Mouse (Mus musculus): ENCODE measurements around the gene St3gal3. TPM values are rescaled to one million over a fixed set of nuclear protein-coding genes. Genes with fewer than 3 reads are reported as not detected.

The St3gal3 gene
- polyA plus RNA-seq, 1 experiment: 36.9 TPM

GRCm38 (mm10) chr4:118152020-118152785 lies 17.5 kb upstream of the St3gal3 start:
- no peak for TF ChIP-seq CTCF (IDR thresholded peaks at IDR 0.05; ENCODE audit: borderline replicate concordance, extremely low read depth, insufficient read depth, insufficient read length)
- no peak for TF ChIP-seq POLR2A (IDR thresholded peaks at IDR 0.05; ENCODE audit: borderline replicate concordance, extremely low read depth, insufficient read depth, insufficient read length, poor library complexity, severe bottlenecking)
- no peak for DNase-seq (ENCODE audit: low read depth)

DNA sequence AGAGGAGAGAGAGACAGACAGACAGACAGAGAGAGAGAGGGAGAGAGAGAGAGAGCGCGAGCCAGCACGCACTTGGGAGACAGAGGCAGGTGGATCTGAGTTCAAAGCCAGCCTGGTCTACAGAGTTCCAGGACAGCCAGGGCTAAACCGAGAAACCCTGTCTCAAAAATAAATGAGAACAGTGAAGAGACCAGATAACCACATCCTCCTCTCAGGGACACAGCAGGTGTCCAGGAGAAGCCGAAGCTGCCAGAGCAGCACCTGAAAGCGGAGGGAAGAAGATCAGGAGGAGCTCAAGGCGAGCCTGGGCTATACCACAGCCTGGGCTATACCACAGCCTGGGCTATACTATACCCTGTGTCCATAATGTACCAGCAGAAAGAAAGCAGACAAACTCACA lies 16.1 kb upstream of the St3gal3 start:
- TF ChIP-seq CTCF (IDR thresholded peaks at IDR 0.05; ENCODE audit: borderline replicate concordance, extremely low read depth, insufficient read depth, insufficient read length): no peak
- TF ChIP-seq POLR2A (IDR thresholded peaks at IDR 0.05; ENCODE audit: borderline replicate concordance, extremely low read depth, insufficient read depth, insufficient read length, poor library complexity, severe bottlenecking): no peak
- no peak for DNase-seq (ENCODE audit: low read depth)

GRCm38 (mm10) chr4:118149956-118150680 lies 15.4 kb upstream of the St3gal3 start:
- DNase-seq (ENCODE audit: low read depth): no peak
- TF ChIP-seq POLR2A (IDR thresholded peaks at IDR 0.05; ENCODE audit: borderline replicate concordance, extremely low read depth, insufficient read depth, insufficient read length, poor library complexity, severe bottlenecking) (no peak), CTCF (IDR thresholded peaks at IDR 0.05; ENCODE audit: borderline replicate concordance, extremely low read depth, insufficient read depth, insufficient read length) (no peak)

DNA sequence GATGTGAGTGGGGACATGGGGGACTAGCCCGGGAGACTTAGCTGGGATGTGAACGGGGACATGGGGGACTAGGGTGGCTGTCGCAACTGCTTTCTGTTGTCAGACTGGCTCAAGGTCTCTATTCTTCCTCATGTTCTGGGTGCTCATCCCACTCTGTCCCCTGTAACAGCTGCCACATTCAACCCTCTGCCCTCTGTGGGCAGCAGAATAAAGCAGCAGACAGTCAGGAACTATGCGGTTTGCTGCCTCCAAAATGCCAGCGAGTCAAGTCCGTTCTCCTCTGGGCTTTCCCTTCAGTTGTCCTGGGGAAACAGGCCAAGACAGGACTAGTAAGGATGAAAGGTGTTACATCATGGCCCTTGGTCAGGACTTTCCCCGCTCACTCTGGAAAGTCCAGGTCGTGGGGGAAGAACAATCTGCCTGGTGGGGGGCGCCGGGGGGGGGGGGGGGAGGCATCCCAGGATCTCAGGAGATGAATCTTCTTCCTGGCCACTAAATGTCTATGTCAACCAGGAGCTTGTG lies 14.4 kb upstream of the St3gal3 start:
- TF ChIP-seq POLR2A (IDR thresholded peaks at IDR 0.05; ENCODE audit: borderline replicate concordance, extremely low read depth, insufficient read depth, insufficient read length, poor library complexity, severe bottlenecking) (no peak), CTCF (IDR thresholded peaks at IDR 0.05; ENCODE audit: borderline replicate concordance, extremely low read depth, insufficient read depth, insufficient read length) (no peak)
- DNase-seq (ENCODE audit: low read depth): no peak

- TF ChIP-seq POLR2A (IDR thresholded peaks at IDR 0.05; ENCODE audit: borderline replicate concordance, extremely low read depth, insufficient read depth, insufficient read length, poor library complexity, severe bottlenecking) (no peak), CTCF (IDR thresholded peaks at IDR 0.05; ENCODE audit: borderline replicate concordance, extremely low read depth, insufficient read depth, insufficient read length) (no peak)
- DNase-seq (ENCODE audit: low read depth): no peak
Observed at GRCm38 (mm10) chr4:118148317-118148687, 13.6 kb upstream of the St3gal3 start.

DNA sequence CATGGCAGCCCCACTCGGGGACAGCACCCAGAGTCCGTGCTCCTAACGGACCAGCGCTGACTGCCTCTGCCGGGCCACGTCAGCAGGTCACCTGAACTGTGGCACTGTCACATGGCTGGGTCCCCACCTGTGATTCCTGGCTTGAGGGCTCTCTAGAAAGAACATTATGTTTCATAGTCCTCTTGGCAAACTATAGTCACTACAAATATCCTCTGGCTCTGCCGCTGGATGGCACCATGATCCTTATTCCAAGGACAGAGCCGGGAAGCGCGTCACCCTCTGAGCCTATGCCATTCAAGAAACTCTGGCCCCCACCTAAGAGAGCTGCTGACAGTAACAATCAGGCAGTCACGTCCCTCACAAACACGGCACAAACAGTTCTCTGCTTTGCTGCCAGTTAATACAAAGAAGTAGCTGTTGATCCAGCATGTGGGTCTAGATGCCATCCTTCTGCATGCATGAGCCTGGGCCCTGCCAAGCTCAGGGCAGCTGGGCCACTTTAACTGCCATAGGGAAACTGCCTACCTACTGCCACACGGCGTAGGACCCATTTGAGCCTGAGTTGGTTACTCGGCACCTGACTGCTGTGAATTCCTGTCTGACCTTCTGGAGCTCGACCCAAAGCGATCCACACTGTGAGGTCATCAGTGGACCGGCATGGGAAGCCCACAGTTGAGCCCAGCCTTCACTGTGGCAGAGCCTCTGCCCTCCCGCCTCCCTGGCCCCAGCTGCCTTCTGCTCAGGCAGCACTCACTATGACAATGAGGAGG lies 13.0 kb upstream of the St3gal3 start:
- no peak for TF ChIP-seq CTCF (IDR thresholded peaks at IDR 0.05; ENCODE audit: borderline replicate concordance, extremely low read depth, insufficient read depth, insufficient read length)
- TF ChIP-seq POLR2A (IDR thresholded peaks at IDR 0.05; ENCODE audit: borderline replicate concordance, extremely low read depth, insufficient read depth, insufficient read length, poor library complexity, severe bottlenecking): no peak
- no peak for DNase-seq (ENCODE audit: low read depth)

- no peak for TF ChIP-seq POLR2A (IDR thresholded peaks at IDR 0.05; ENCODE audit: borderline replicate concordance, extremely low read depth, insufficient read depth, insufficient read length, poor library complexity, severe bottlenecking)
- no peak for TF ChIP-seq CTCF (IDR thresholded peaks at IDR 0.05; ENCODE audit: borderline replicate concordance, extremely low read depth, insufficient read depth, insufficient read length)
- DNase-seq (ENCODE audit: low read depth): no peak
Observed at GRCm38 (mm10) chr4:118147090-118147489, 12.4 kb upstream of the St3gal3 start.

DNA sequence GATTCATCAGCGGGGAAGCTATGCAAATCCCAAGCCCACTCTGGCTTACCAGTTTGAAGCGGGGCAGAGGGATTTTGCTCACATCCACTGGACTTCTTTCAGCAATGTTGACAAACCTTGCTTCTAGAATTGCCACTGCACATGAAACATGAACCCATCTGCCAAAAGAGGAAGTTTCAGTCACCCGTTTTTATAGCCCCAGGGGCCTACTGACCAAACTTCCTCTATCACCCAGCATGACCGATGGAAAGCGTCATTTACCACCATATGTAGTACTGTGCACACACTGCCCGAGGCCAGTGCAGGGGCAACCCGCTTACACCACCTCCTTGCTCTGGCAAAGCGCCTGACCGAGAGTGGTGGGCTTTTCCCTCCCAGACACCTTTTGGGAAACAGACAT lies 9.6 kb upstream of the St3gal3 start:
- DNase-seq (ENCODE audit: low read depth): no peak
- TF ChIP-seq CTCF (IDR thresholded peaks at IDR 0.05; ENCODE audit: borderline replicate concordance, extremely low read depth, insufficient read depth, insufficient read length): no peak
- TF ChIP-seq POLR2A (IDR thresholded peaks at IDR 0.05; ENCODE audit: borderline replicate concordance, extremely low read depth, insufficient read depth, insufficient read length, poor library complexity, severe bottlenecking): no peak

- TF ChIP-seq POLR2A (IDR thresholded peaks at IDR 0.05; ENCODE audit: borderline replicate concordance, extremely low read depth, insufficient read depth, insufficient read length, poor library complexity, severe bottlenecking) (no peak), CTCF (IDR thresholded peaks at IDR 0.05; ENCODE audit: borderline replicate concordance, extremely low read depth, insufficient read depth, insufficient read length) (no peak)
- no peak for DNase-seq (ENCODE audit: low read depth)
Observed at GRCm38 (mm10) chr4:118143679-118144078, 9.0 kb upstream of the St3gal3 start.

- TF ChIP-seq POLR2A (IDR thresholded peaks at IDR 0.05; ENCODE audit: borderline replicate concordance, extremely low read depth, insufficient read depth, insufficient read length, poor library complexity, severe bottlenecking) (no peak), CTCF (IDR thresholded peaks at IDR 0.05; ENCODE audit: borderline replicate concordance, extremely low read depth, insufficient read depth, insufficient read length) (no peak)
Observed at GRCm38 (mm10) chr4:118141511-118141910, 6.8 kb upstream of the St3gal3 start.

GRCm38 (mm10) chr4:118138891-118139290 lies 4.2 kb upstream of the St3gal3 start:
- TF ChIP-seq POLR2A (IDR thresholded peaks at IDR 0.05; ENCODE audit: borderline replicate concordance, extremely low read depth, insufficient read depth, insufficient read length, poor library complexity, severe bottlenecking) (no peak), CTCF (IDR thresholded peaks at IDR 0.05; ENCODE audit: borderline replicate concordance, extremely low read depth, insufficient read depth, insufficient read length) (no peak)
- DNase-seq (ENCODE audit: low read depth): peak; percentile 67

More at GRCm38 (mm10) chr4:118141511-118141910, 6.8 kb upstream of the St3gal3 start:
- DNase-seq (ENCODE audit: low read depth): no peak

All from brain, embryonic 14.5 days (tissue).